Mouse (Mus musculus) cerebellum, adult 2 months (tissue): Measurements from ENCODE around the gene Btg3. TPM values are rescaled to one million over a fixed set of nuclear protein-coding genes. Genes with fewer than 3 reads are reported as not detected.

Experiments
- DNase-seq, 2 experiments: peaks; one replicate each; pipeline ENCODE4 v3.0.0; 2021
- H3K27ac ChIP-seq: fragments of 200-500 bp; 2 replicates; pipeline ENCODE4 v1.5.1; 2012; ENCODE audit warnings: low read length, control low read depth, inconsistent platforms; ENCODE audit not compliant: insufficient read depth
- H3K27me3 ChIP-seq: fragments of 200-500 bp; 2 replicates; pipeline ENCODE4 v1.6.1; 2012; ENCODE audit warnings: inconsistent platforms, mild to moderate bottlenecking, low read length, moderate library complexity; ENCODE audit not compliant: control insufficient read depth, insufficient read depth
- H3K4me1 ChIP-seq: fragments of 200-500 bp; 2 replicates; pipeline ENCODE4 v1.6.1; 2011; ENCODE audit warnings: low read length; ENCODE audit not compliant: control insufficient read depth, insufficient read depth
- H3K4me3 ChIP-seq: fragments of 200-500 bp; replicated peaks from 2 replicates; pipeline ENCODE3; 2011; ENCODE audit warnings: mild to moderate bottlenecking, low read depth, low read length, control low read depth; ENCODE audit not compliant: insufficient read depth
- CTCF ChIP-seq: fragments of 200-500 bp; IDR thresholded peaks from 2 replicates; pipeline ENCODE4 v1.5.1; 2011; ENCODE audit warnings: low read depth, mild to moderate bottlenecking, control low read depth, low read length, moderate library complexity, borderline replicate concordance; ENCODE audit not compliant: insufficient read depth
- POLR2A ChIP-seq: fragments of 200-500 bp; IDR thresholded peaks from 2 replicates; pipeline ENCODE4 v1.6.1; 2011; ENCODE audit warnings: low read length, control low read depth, borderline replicate concordance; ENCODE audit not compliant: insufficient read depth
- WGBS: fragments of 180-500 bp; shearing (Covaris S2); methylation state at CpG from one replicate; pipeline ENCODE4 v1.1.7; 2018; 5-methylcytosine and 5-hydroxymethylcytosine counted together
- polyA plus RNA-seq: library from polyadenylated mRNA; depleted of rRNA; stranded (reverse); fragments of >200 nt; gene quantifications from 2 replicates; pipeline ENCODE4 v1.2.3, GENCODE M21; 2012

The Btg3 gene
- polyA plus RNA-seq, 1 experiment = 5.0 TPM

- H3K4me3 ChIP-seq = no peak overlapping the region
- no peak for DNase-seq
- WGBS = 80% methylated on average over 7 of the region's 7 CpGs
Observed at GRCm38 (mm10) chr16:78319711-78320110, 57.3 kb downstream of the Btg3 start.

DNA sequence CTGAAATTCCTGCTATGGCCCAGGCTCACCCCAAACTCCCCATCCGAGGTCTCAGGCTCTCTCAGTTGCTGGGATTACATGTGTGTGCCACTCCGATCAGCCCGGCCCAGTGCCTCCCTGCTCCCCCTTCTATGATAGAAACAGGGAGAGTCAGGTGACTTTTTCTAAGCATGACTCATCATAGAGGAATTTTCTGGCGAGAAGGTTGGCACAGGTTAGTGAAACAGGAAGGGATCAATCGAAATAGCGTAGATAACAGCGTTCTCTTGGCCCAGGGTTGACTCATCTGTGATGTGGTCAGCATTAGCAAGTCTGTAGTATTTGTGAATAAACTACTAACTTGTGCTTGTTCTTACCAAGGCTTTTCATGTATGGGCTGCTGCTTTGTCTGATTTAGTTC lies 59.0 kb downstream of the Btg3 start:
- H3K4me3 ChIP-seq = no peak overlapping the region
- 48% methylated on average over 7 of the region's 7 CpGs for WGBS
- TF ChIP-seq POLR2A (no peak), CTCF (no peak)
- H3K27me3 ChIP-seq = no peaks in the 10 kb centered on the region
- peak in 1 of 2 experiments; percentile 13 for DNase-seq
- no peak overlapping the region for H3K27ac ChIP-seq
- H3K4me1 ChIP-seq = no peaks in the 10 kb centered on the region

More at GRCm38 (mm10) chr16:78319711-78320110, 57.3 kb downstream of the Btg3 start:
- Histone ChIP-seq H3K27me3 (no peaks in the 10 kb centered on the region), H3K27ac (no peak overlapping the region), H3K4me1 (no peaks in the 10 kb centered on the region)
- TF ChIP-seq CTCF = no peak
- TF ChIP-seq POLR2A = no peak

GRCm38 (mm10) chr16:78316849-78317248 lies 60.1 kb downstream of the Btg3 start:
- no peak overlapping the region for H3K4me3 ChIP-seq
- WGBS = 77% methylated on average over 9 of the region's 9 CpGs
- TF ChIP-seq POLR2A = no peak
- peak; percentile 64; the same call in 1 of the 2 replicates for TF ChIP-seq CTCF
- H3K27me3 ChIP-seq = no peaks in the 10 kb centered on the region
- no peaks in the 10 kb centered on the region for H3K4me1 ChIP-seq
- H3K27ac ChIP-seq = no peak overlapping the region
- DNase-seq = peak; percentile 35 to 45

DNA sequence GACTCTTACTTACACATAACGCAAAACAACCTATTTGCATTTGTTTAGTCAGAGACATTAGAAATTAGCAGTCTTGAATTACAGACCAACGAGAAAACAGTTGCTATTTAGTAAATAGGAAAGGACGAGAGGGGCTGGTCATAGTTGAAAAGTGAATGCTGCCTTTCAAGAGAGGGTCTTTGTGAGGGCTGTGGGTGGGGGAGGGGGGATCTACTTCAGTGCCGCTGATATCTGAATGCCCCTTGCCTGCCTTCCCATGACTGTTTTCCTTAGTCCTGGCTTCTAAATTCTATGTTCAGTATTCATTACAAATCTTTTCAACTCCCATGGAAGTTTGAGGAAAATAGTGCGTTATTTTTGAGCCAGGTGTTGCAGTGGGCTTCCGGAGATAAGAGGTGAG lies 63.0 kb downstream of the Btg3 start:
- TF ChIP-seq CTCF (no peak), POLR2A (no peak)
- WGBS = 62% methylated on average over 6 of the region's 6 CpGs
- Histone ChIP-seq H3K4me1 (no peaks in the 10 kb centered on the region), H3K27ac (no peak overlapping the region), H3K4me3 (no peak overlapping the region), H3K27me3 (no peaks in the 10 kb centered on the region)
- no peak for DNase-seq

- no peak for DNase-seq
- Histone ChIP-seq H3K27me3 (no peaks in the 10 kb centered on the region), H3K4me1 (no peaks in the 10 kb centered on the region), H3K27ac (no peak overlapping the region), H3K4me3 (no peak overlapping the region)
- TF ChIP-seq CTCF (no peak), POLR2A (no peak)
- 45% methylated on average over 16 of the region's 16 CpGs for WGBS
Observed at GRCm38 (mm10) chr16:78313135-78313887, 63.7 kb downstream of the Btg3 start.

- Histone ChIP-seq H3K4me3 (no peak overlapping the region), H3K4me1 (no peaks in the 10 kb centered on the region), H3K27ac (no peak overlapping the region), H3K27me3 (no peaks in the 10 kb centered on the region)
- 90% methylated on average over 6 of the region's 6 CpGs for WGBS
- DNase-seq = no peak
- TF ChIP-seq POLR2A = no peak
- TF ChIP-seq CTCF = no peak
Observed at GRCm38 (mm10) chr16:78309258-78309657, 67.7 kb downstream of the Btg3 start.

DNA sequence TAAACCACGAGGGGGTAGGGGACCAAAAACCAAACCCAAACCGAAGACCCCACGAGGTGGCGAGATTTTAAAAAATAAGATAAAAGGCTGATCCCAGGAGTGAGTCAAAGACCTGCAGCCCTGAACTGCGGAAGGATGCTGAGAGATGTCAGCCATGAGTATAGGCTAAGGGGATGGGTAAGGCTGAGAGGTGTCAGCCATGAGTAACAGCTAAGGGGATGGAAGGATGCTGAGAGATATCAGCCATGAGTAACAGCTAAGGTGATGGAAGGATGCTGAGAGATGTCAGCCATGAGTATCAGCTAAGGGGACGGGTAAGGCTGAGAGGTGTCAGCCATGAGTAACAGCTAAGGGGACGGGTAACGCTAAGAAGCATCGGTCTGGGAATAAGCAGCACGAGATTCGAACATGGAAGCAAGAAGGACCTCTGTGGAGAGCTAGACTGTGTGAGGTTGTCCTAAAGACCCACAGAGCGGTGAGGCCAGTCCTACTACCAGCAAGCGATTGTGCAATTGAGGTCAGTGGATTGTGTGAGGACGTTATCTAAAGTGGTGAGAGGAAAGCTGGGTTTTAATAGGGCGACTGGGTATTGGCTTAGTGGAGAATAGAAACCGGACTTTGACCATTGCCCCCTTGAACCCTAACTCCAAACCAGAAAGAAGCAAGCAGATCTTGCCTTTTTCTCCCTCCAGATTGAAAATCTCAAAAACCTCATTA lies 69.4 kb downstream of the Btg3 start:
- no peak for DNase-seq
- TF ChIP-seq CTCF (no peak), POLR2A (no peak)
- no peak overlapping the region for H3K27ac ChIP-seq
- H3K4me3 ChIP-seq = no peak overlapping the region
- H3K27me3 ChIP-seq = no peaks in the 10 kb centered on the region
- H3K4me1 ChIP-seq = no peaks in the 10 kb centered on the region
- WGBS = 96% methylated on average over 16 of the region's 16 CpGs

GRCm38 (mm10) chr16:78306606-78307005 lies 70.4 kb downstream of the Btg3 start:
- 76% methylated on average over 8 of the region's 8 CpGs for WGBS

More at GRCm38 (mm10) chr16:78306606-78307005, 70.4 kb downstream of the Btg3 start:
- Histone ChIP-seq H3K27ac (no peak overlapping the region), H3K27me3 (no peaks in the 10 kb centered on the region), H3K4me3 (no peak overlapping the region), H3K4me1 (no peaks in the 10 kb centered on the region)
- no peak for TF ChIP-seq POLR2A
- no peak for TF ChIP-seq CTCF
- no peak for DNase-seq
